Mouse (Mus musculus): ENCODE results near the gene Llcfc1. TPM values are rescaled to one million over a fixed set of nuclear protein-coding genes. Genes with fewer than 3 reads are reported as not detected.

Llcfc1 gene
- total RNA-seq, 2 experiments from 2014 or later: not detected

DNA sequence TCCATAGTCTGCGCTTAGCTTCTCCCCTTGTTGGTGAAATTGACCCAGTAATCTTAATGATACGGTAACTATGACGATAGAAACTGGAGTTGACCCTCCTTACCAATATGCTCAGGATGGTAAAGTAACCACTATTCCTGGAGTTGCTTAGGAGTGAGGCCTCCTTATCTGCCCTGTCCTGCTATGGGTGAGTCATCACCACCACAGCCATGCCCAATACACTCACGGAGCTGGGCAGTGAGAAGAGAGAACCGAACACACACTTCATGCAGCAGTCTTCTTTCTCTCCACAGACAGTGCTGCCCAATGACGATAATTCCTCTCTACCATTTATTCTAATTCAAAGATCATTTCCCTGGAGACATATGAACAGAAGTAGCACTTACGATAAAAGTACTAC, 22.0 kb downstream of the Llcfc1 start:
- no peak for DNase-seq

DNA sequence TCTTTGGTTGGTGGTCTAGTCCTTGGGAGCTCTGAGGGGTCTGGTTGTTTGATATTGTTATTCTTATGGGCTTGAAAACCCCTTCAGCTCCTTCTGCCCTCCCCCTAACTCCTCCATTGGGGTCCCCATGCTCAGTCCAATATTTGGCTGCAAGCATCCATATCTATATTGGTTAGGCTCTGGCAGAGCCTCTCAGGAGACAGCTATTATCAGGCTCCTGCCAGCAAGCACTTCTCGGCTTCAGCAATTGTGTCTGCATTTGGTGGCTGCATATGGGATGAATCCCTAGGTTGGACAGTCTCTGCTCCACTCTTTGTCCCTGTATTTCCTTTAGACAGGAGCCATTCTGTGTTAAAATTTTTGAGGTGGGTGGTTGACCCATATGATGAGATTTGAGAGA, 26.1 kb downstream of the Llcfc1 start:
- DNase-seq: no peak

DNA sequence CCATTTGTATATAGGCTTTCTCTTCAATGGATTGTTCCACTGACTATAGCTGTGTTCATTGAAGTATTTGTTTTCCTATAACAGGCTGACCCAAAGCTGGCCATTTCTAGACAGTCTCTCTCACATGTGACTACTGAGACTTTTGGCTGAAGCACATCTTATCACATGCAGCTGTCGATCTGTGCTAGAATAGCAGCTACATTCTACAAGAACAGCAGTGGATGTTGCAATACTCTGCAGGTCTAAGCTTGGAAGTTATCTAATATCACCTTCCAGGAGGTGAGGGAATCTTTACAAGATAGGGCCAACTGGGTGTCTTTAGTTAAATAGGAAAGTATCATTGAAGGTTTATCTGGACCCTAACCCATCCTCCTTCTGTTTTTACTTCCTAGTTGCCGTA, 37.2 kb downstream of the Llcfc1 start:
- no peak for DNase-seq

- DNase-seq: no peak
These were observed 43.9 kb downstream of the Llcfc1 start for GRCm38 (mm10) chr6:41727989-41728609.

- DNase-seq: no peak
These were observed 50.7 kb downstream of the Llcfc1 start for GRCm38 (mm10) chr6:41734719-41735470.

Other genes with a start within 250 kb of the Llcfc1 start
- not detected for gene Gm10334, start 238.3 kb upstream of the Llcfc1 start, total RNA-seq (2021)
- gene Prss1, start 225.5 kb upstream of the Llcfc1 start, total RNA-seq (2021): not detected
- gene Prss2, start 162.6 kb upstream of the Llcfc1 start, total RNA-seq (2021): not detected
- 10 to 100 TPM; 67.7 to 71.2 TPM for gene Ephb6, start 78.9 kb upstream of the Llcfc1 start, total RNA-seq (2021)
- 1 to 10 TPM in 1 of 2 experiments, under 1 TPM in 1; 0.87 to 1.2 TPM for gene Trpv6, start 48.0 kb upstream of the Llcfc1 start, total RNA-seq (2021)
- not detected for gene Trpv5, start 3.7 kb upstream of the Llcfc1 start, total RNA-seq (2021)
- gene Kel, start 19.9 kb downstream of the Llcfc1 start, total RNA-seq (2021): not detected
- not detected for gene Olfr459, start 90.7 kb downstream of the Llcfc1 start, total RNA-seq (2021)
- not detected for gene Pip, start 163.1 kb downstream of the Llcfc1 start, total RNA-seq (2021)
- gene Sval2, start 168.6 kb downstream of the Llcfc1 start, total RNA-seq (2021): not detected